Mouse (Mus musculus): Measurements from ENCODE around the gene Sobp.
A peak's percentile ranks its signal among the peaks of the same experiment; 100 is the strongest.

The Sobp gene

GRCm38 (mm10) chr10:43087421-43087820 is 86.9 kb downstream of the Sobp start:
- DNase-seq (ENCODE audit: low read depth, low spot score), result no peak

DNA sequence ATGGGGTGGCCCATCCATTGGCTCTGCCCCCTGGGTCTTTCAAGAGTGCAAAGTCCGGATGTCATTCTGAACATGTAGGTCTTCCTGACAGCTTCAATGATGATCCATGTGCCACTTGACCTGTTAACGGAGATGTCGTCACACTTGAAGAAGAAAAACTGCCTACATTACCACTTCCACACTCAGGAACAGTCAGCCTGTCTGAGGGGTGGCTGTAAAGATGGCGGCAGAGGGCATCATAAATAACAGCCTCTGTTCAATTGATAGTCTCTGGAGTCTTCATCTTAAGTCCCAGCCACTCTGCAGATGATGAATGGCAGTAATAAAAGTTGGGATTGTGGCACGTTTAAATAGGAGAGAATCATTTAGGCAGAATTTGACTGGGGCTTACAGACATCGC is 87.4 kb downstream of the Sobp start:
- no peak for DNase-seq (ENCODE audit: low read depth, low spot score)

- no peak for DNase-seq (ENCODE audit: low read depth, low spot score)
These were observed 90.3 kb downstream of the Sobp start for GRCm38 (mm10) chr10:43084087-43084366.

- DNase-seq (ENCODE audit: low read depth, low spot score), result no peak
These were observed 90.8 kb downstream of the Sobp start for GRCm38 (mm10) chr10:43083288-43084086.

DNA sequence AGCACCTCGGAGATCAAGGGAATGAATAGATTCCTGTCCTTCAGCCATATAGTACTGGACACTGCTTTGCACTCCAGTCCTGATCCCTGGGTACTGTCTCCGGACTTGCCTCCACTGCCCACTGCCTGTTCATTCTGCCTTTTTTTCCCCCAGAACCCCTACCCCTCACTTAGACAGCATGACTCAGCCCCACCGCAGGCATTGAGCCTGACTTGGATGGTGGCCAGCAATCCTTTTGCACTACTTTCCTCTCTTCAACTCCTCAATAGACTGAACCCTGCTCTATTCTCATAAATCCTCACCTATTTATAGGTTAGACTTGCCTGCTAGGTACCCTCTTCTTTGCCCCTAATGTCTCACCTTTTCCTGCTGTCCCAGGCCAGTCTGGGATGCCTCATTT is 93.0 kb downstream of the Sobp start:
- DNase-seq (ENCODE audit: low read depth, low spot score), result no peak

- no peak for DNase-seq (ENCODE audit: low read depth, low spot score)
These were observed 98.7 kb downstream of the Sobp start for GRCm38 (mm10) chr10:43075535-43076152.

DNA sequence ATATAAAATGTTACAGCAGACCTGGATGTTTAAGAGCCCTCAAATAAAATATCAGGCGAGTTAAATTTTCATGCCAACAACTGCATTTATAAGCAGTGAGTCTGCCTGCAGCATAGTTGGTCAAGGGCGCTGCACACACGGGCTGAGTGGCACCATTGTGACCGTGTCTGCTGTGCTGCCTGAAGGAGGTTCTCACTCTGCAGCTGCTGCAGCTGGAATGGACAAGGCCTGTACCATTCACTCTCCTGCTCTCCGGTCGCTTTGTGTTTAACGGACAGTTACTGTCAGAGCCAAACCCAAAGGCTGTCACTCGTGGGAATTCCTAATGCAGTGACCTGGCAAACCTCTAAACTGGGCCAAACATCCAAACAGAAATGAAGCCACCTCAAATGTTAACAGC is 101.0 kb downstream of the Sobp start:
- no peak for DNase-seq (ENCODE audit: low read depth, low spot score)

- no peak for DNase-seq (ENCODE audit: low read depth, low spot score)
These were observed 103.4 kb downstream of the Sobp start for GRCm38 (mm10) chr10:43070893-43071292.

- DNase-seq (ENCODE audit: low read depth, low spot score), result no peak
These were observed 109.0 kb downstream of the Sobp start for GRCm38 (mm10) chr10:43065331-43065730.

GRCm38 (mm10) chr10:43061519-43062105 is 112.7 kb downstream of the Sobp start:
- DNase-seq (ENCODE audit: low read depth, low spot score), result no peak

GRCm38 (mm10) chr10:43055405-43055804 is 118.9 kb downstream of the Sobp start:
- DNase-seq (ENCODE audit: low read depth, low spot score), result no peak

GRCm38 (mm10) chr10:43054776-43055175 is 119.6 kb downstream of the Sobp start:
- no peak for DNase-seq (ENCODE audit: low read depth, low spot score)

- no peak for DNase-seq (ENCODE audit: low read depth, low spot score)
These were observed 120.3 kb downstream of the Sobp start for GRCm38 (mm10) chr10:43053861-43054560.

GRCm38 (mm10) chr10:43052462-43052861 is 121.9 kb downstream of the Sobp start:
- peak; percentile 27 for DNase-seq (ENCODE audit: low read depth, low spot score)

- DNase-seq (ENCODE audit: low read depth, low spot score), result no peak
These were observed 126.5 kb downstream of the Sobp start for GRCm38 (mm10) chr10:43047804-43048348.

DNA sequence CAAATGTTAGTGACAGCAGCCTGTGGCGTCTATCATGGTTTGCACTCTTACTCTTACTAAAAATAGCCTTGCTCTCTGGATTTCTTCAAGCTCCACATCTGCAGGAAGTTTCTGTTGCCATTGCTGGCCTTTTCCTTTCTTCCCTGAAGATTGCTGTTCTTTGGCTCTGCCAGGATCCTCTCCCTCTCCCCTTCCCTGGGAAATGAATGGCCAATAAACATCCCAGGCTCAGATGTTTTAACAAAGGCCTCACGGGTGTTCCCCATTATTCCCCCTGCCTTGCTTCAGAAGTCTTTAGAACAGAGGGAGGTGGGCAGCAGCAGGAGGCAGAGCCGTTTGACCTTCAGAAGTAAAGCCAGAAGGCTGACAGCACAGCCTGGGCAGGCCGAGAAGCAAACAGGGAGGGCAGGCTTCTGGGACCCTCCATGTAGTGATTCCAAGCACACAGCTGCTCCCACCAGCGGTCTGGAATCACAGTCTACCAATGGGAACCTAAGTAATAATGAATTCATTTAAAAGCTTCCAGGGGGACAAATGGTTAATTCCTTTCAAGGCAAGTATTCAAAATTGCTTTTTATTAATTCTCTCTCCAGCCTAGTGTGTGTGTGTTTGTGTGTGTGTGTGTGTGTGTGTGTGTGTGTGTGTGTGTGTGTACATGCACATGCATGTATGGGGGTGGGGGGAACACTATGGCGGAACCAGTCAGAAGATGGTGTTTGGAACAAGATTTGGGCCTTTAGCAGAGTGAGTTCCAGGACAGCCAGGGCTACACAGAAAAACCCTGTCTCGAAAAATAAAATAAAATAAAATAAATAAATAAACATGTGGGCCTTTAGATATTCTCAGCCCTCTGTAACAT is 130.8 kb downstream of the Sobp start:
- peak; percentile 87 for DNase-seq (ENCODE audit: low read depth, low spot score)

- no peak for DNase-seq (ENCODE audit: low read depth, low spot score)
These were observed 131.6 kb downstream of the Sobp start for GRCm38 (mm10) chr10:43042591-43043327.

DNA sequence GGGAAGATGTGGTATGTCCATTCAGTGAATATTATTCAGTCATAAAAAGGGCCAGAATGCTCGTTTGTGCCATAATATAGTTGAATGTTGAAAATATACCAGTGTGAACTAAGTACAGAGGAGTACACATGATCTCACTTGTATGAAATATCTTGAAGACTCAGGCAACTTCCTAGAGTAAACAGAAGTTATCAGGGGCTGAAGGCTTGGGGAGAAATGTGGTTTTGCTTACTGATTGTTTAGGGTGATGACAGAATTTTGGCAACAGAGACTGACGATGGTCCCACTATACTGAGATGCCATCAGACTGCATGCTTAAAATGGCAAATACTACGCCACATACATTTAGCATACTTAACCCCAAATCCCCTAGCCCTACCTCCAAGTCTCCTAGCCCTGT is 132.5 kb downstream of the Sobp start:
- no peak for DNase-seq (ENCODE audit: low read depth, low spot score)

DNA sequence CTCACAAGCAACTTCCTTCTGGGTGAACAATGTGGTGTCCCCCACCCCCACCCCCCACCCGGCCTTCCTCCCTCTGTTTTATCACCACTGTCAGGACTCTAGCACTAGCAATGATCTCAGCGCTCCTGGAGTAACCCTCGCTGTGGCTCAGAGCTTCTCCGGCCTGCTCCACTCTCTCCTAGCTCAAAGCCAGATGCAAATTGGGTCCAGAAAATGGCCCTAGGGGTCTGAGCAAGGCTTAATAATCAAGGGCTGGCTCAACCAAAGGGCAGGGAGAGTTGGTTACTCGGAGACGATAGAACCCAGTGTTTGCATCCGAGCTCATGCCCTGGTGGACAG is 136.9 kb downstream of the Sobp start:
- peak; percentile 30 for DNase-seq (ENCODE audit: low read depth, low spot score)

- DNase-seq (ENCODE audit: low read depth, low spot score), result no peak
These were observed 137.5 kb downstream of the Sobp start for GRCm38 (mm10) chr10:43036646-43037454.

Data from ZHBTc4 (cell line).